Mouse (Mus musculus) heart, postnatal 25 days (tissue): ENCODE measurements around the gene Gm20852. TPM values are rescaled to one million over a fixed set of nuclear protein-coding genes. Genes with fewer than 3 reads are reported as not detected.
"Not testable (repeated sequence)": the region's sequence is repeated elsewhere in the genome, so short reads cannot be mapped to it uniquely, and the experiment has no call there.

Experiments
- DNase-seq: peaks from one replicate; pipeline ENCODE4 v3.0.0; 2022; ENCODE audit warnings: low spot score
- intact Hi-C: fragments of 180-260 bp; cut with DNase I; formaldehyde crosslinking; loops from one replicate; pipeline ENCODE4 v1.15.1; 2025
- total RNA-seq, 2 experiments: library from RNA; stranded (reverse); gene quantifications; 2 replicates each; pipeline ENCODE4 v1.2.3; 2021

The Gm20852 gene
- not detected for total RNA-seq

DNA sequence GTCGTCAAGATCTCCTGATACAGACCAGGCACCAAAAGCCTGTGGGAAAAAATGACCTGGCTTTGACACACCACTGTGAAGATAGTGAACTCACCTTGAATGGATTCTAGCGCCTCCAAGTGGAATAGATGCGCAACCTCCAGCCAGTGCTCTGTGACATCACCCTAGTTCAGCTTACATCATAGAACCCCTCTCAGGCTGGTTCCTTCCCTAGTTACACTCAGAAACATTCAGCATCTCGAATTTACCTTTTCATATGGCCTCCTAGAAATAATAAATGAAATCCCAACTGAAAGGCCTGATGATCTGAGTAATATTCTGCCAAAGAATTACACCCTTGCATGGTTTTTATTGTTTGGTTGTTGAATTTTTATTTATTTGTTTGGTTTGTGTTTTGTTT is at the start of gene Gm20852:
Gene Gm20852 (minus strand): TSS at position 101 of the 400 bp plus-strand sequence.
- intact Hi-C loops, DNase-seq: not testable (repeated sequence)
